Mouse (Mus musculus) cerebellum, adult 2 months (tissue): ENCODE measurements at regions not wholly inside any gene's neighbourhood (a gene's known extent, or its start where the extent isn't known, plus 50 kb on each side); places are given as distances from the start of the nearest gene placed in this dataset.

Source experiments
- CTCF ChIP-seq: fragments of 200-500 bp; IDR thresholded peaks from 2 replicates; pipeline ENCODE4 v1.5.1; 2011; ENCODE audit warnings: low read depth, mild to moderate bottlenecking, control low read depth, low read length, moderate library complexity, borderline replicate concordance; ENCODE audit not compliant: insufficient read depth
- POLR2A ChIP-seq: fragments of 200-500 bp; IDR thresholded peaks from 2 replicates; pipeline ENCODE4 v1.6.1; 2011; ENCODE audit warnings: low read length, control low read depth, borderline replicate concordance; ENCODE audit not compliant: insufficient read depth

DNA sequence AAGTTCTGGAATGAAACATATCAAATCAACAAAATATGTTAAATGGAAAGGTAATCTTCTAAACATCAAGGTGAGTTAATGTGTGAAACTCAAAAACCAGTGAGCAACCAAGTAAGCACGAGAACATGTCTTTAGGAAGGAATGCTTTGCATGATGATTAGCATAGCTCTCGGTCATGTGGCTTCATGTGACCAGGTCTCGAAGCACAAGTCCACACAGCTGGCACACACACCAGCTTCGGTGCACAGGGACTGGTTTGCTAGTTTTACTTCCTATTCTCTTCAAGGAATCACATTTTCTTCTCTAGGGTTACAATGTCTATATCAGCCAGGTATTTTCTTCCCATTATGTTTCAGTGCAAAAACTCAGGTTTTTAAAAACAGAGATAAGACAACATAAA, 586.1 kb downstream of the Hdgfl1 start:
- TF ChIP-seq POLR2A (no peak), CTCF (no peak)
